Mouse (Mus musculus): Measurements from ENCODE around the gene Pdzd7. TPM values are rescaled to one million over a fixed set of nuclear protein-coding genes. Genes with fewer than 3 reads are reported as not detected.

Pdzd7 gene
- total and polyA plus RNA-seq, 3 experiments: 0.17 to 0.20 TPM; not detected in 1

DNA sequence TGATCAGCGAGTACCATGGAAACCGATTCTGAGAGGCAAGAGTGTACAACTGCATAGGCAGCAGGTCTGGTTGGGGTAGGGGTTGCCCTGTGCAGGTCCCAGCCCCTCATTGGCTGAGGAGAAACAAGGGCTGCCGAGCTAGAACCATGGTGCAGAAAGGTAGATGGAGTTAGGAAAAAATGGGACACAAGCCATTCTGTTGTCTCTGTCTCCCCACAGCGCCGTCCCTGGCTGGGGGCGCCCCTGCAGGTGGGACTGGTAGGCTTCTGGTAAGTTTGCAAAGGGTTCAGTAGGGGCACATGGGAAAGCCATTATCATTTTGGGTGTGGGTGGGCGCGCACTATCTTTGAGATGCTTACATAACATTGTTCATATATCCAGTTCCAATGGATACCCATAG, 7.9 kb upstream of the Pdzd7 start:
- H3K4me3 ChIP-seq (replicated peaks in 1 of 3; ENCODE audit: low read depth in 2 of 3, low read length in 2 of 3, poor library complexity in 1 of 3): no peak overlapping the region
- H3K79me2 ChIP-seq (replicated peaks; ENCODE audit: control insufficient read depth, extremely low read depth, insufficient read depth, poor library complexity, severe bottlenecking): no peaks in the 10 kb centered on the region
- no peaks in the 10 kb centered on the region for H3K27me3 ChIP-seq (replicated peaks)
- no peak for DNase-seq (ENCODE audit: extremely low read depth)
- no peak overlapping the region for H3K4me2 ChIP-seq (ENCODE audit: insufficient read depth, low read depth, poor library complexity, severe bottlenecking)
- peaks cover 0 to 21% of the 10 kb centered on the region in 2 experiments; a peak in 3 of 4 replicates for H3K4me1 ChIP-seq (ENCODE audit: control insufficient read depth in 1 of 2, insufficient read depth in 2 of 2)
- no peak overlapping the region for H3K27ac ChIP-seq (ENCODE audit: insufficient read depth, low read depth)
- TF ChIP-seq GABPA (IDR thresholded peaks at IDR 0.05; ENCODE audit: insufficient replicate concordance, low read depth, low read length) (no peak), RCOR1 (conservative IDR thresholded peaks at IDR 0.05; ENCODE audit: low read depth, low read length) (no peak)
- no peaks in the 10 kb centered on the region for H3K9me3 ChIP-seq (replicated peaks; ENCODE audit: low read length)
- in situ Hi-C loops (cut with MboI; ENCODE audit: low pct_ligation_motif_present, low pct_unique_long_range_greater_than_20kb, low sequenced_read_pairs) (loop anchor here (10.0 kb wide), 1 partner anchor 101 kb away; the partner anchor contains the start of gene Tlx1), dilution Hi-C loops (cut with MboI; ENCODE audit: extremely low pct_ligation_motif_present, extremely low pct_unique_long_range_greater_than_20kb, low sequenced_read_pairs) (no loop called here)
- peaks cover 19 to 53% of the 10 kb centered on the region in 2 experiments for H3K36me3 ChIP-seq (replicated peaks in 1 of 2; ENCODE audit: control insufficient read depth in 1 of 2, insufficient read depth in 1 of 2, low read length in 1 of 2)
- no peak overlapping the region for H3K9ac ChIP-seq (ENCODE audit: insufficient read depth, low read depth)

GRCm38 (mm10) chr19:45049523-45049922, 4.0 kb upstream of the Pdzd7 start:
- TF ChIP-seq NRF1 (IDR thresholded peaks at IDR 0.05; ENCODE audit: low read depth, low read length): no peak
- no peak for TF ChIP-seq GABPA (IDR thresholded peaks at IDR 0.05; ENCODE audit: insufficient replicate concordance, low read depth, low read length)
- no peak for TF ChIP-seq MAX (IDR thresholded peaks at IDR 0.05; ENCODE audit: low read length)
- no peak for TF ChIP-seq CHD1 (IDR thresholded peaks at IDR 0.05; ENCODE audit: low read depth, low read length)
- TF ChIP-seq TCF12 (IDR thresholded peaks at IDR 0.05; ENCODE audit: low read depth, low read length): no peak
- no peak for TF ChIP-seq UBTF (IDR thresholded peaks at IDR 0.05; ENCODE audit: low read depth, low read length)
- no peak for TF ChIP-seq E2F4 (IDR thresholded peaks at IDR 0.05; ENCODE audit: insufficient replicate concordance, low read depth, low read length)
- TF ChIP-seq ELF1 (IDR thresholded peaks at IDR 0.05; ENCODE audit: low read depth, low read length): no peak
- TF ChIP-seq IRF4 (IDR thresholded peaks at IDR 0.05; ENCODE audit: low read depth, low read length): no peak
- no peak for TF ChIP-seq RCOR1 (conservative IDR thresholded peaks at IDR 0.05; ENCODE audit: low read depth, low read length)
- TF ChIP-seq SIN3A (IDR thresholded peaks at IDR 0.05; ENCODE audit: low read length): no peak
- TF ChIP-seq MAFK (IDR thresholded peaks at IDR 0.05; ENCODE audit: insufficient replicate concordance, low read length): no peak
- TF ChIP-seq ETS1 (conservative IDR thresholded peaks at IDR 0.05; ENCODE audit: low read depth, low read length): no peak
- no peak for TF ChIP-seq SMC3 (IDR thresholded peaks at IDR 0.05; ENCODE audit: low read depth, low read length)
- Histone ChIP-seq H3K9me3 (replicated peaks; ENCODE audit: low read length) (no peaks in the 10 kb centered on the region), H3K9ac (ENCODE audit: insufficient read depth, low read depth) (no peak overlapping the region), H3K4me2 (ENCODE audit: insufficient read depth, low read depth, poor library complexity, severe bottlenecking) (no peak overlapping the region), H3K4me1 (ENCODE audit: control insufficient read depth in 1 of 2, insufficient read depth in 2 of 2) (peaks cover 4 to 26% of the 10 kb centered on the region in 2 experiments; a peak in 3 of 4 replicates), H3K79me2 (replicated peaks; ENCODE audit: control insufficient read depth, extremely low read depth, insufficient read depth, poor library complexity, severe bottlenecking) (no peaks in the 10 kb centered on the region), H3K27ac (ENCODE audit: insufficient read depth, low read depth) (no peak overlapping the region), H3K27me3 (replicated peaks) (peaks cover 28% of the 10 kb centered on the region), H3K4me3 (replicated peaks in 1 of 3; ENCODE audit: low read depth in 2 of 3, low read length in 2 of 3, poor library complexity in 1 of 3) (no peak overlapping the region), H3K36me3 (replicated peaks in 1 of 2; ENCODE audit: control insufficient read depth in 1 of 2, insufficient read depth in 1 of 2, low read length in 1 of 2) (peaks cover 13 to 44% of the 10 kb centered on the region in 2 experiments)
- dilution Hi-C loops (cut with MboI; ENCODE audit: extremely low pct_ligation_motif_present, extremely low pct_unique_long_range_greater_than_20kb, low sequenced_read_pairs) (no loop called here), in situ Hi-C loops (cut with MboI; ENCODE audit: low pct_ligation_motif_present, low pct_unique_long_range_greater_than_20kb, low sequenced_read_pairs) (loop anchor here (25.0 kb wide), 1 partner anchor 462 kb away; no protein-coding TSS in a partner anchor)
- DNase-seq (ENCODE audit: extremely low read depth): no peak
